Mouse (Mus musculus): ENCODE measurements around the gene Dgki.

DNA sequence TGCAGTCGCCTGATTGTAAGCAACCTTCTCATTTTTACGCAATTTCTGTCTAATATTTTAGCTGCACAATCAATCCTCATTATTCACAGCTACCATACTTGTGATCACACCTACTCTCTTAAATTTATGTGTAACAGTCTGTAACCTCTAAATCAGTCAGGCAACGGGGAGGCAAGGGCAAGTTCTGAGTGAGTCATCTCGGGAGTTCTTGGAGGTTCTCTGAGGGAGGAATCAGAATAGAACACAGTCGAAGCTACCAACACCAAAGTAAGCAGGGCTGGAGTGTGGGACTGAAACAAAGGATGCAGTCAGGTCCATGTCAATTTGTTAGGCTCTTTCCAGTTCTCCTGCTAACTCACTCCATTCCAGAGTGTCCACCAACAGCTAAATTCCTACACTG is 17.9 kb upstream of the Dgki start:
- no peak for TF ChIP-seq POLR2A (IDR thresholded peaks at IDR 0.05; ENCODE audit: borderline replicate concordance, insufficient read depth, low read length)
- no peak for TF ChIP-seq CTCF (IDR thresholded peaks at IDR 0.05; ENCODE audit: borderline replicate concordance, insufficient read depth, low read depth, low read length)

Data from cerebellum, adult 2 months (tissue).